13 mouse cellular contexts compared by ENCODE assay signal in the genomic region with DNA sequence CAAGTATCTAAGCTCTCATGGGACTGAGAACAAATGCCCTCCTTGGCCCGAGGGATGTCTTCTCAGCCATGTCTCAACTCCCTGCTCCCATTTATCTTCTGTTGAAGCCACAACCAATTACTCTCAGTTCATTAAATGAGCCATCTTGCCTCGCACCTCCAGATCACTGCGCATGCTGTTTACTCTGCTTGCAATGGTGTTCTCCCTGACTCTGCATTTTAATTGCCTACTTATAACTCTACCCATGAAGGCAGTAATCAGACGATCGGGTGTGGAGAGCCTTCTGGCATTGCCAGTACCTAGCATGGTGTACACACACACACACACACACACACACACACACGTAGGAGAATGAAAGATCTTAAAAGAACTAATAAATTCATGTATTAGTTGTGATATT.
"Had no signal": no experiment of that assay in that cellular context is flagged by ENCODE, and none has a peak within 500 bp of the region (broad histone marks: within the 10 kb centered on the region; RNA-seq: fewer than 3 reads in every experiment).

No protein-coding gene starts in this region.

- H3K9me3 ChIP-seq: limb, embryonic 12.5 days; liver, embryonic 13.5 days; midbrain, embryonic 15.5 days had no signal

- H3K4me2 ChIP-seq: limb, embryonic 12.5 days; liver, embryonic 13.5 days; midbrain, embryonic 15.5 days had no signal

- H3K9ac ChIP-seq: limb, embryonic 12.5 days; liver, embryonic 13.5 days; liver, postnatal 0 days; midbrain, embryonic 15.5 days had no signal

- H3K27me3 ChIP-seq: limb, embryonic 12.5 days; liver, embryonic 13.5 days; midbrain, embryonic 15.5 days had no signal

- ATAC-seq: intestine, postnatal 0 days; liver, postnatal 0 days; lung, postnatal 0 days; midbrain, embryonic 15.5 days had no signal

- H3K36me3 ChIP-seq: limb, embryonic 12.5 days; liver, embryonic 13.5 days; midbrain, embryonic 15.5 days had no signal

- H3K4me1 ChIP-seq: limb, embryonic 12.5 days; liver, embryonic 13.5 days; midbrain, embryonic 15.5 days had no signal

- DNase-seq: kidney, adult 8-10 months; kidney, postnatal 25 days; liver; liver, embryonic 13.5 days; liver, postnatal 0 days; lung, postnatal 36 days; right cerebral cortex, adult 18-20 months; right cerebral cortex, postnatal 25 days; thymus, postnatal 14 days had no signal

- H3K4me3 ChIP-seq: limb, embryonic 12.5 days; liver, embryonic 13.5 days; midbrain, embryonic 15.5 days had no signal

- H3K27ac ChIP-seq: limb, embryonic 12.5 days; liver, embryonic 13.5 days; midbrain, embryonic 15.5 days had no signal
